Mouse (Mus musculus): Measurements from ENCODE around the gene Pcna. TPM values are rescaled to one million over a fixed set of nuclear protein-coding genes. Genes with fewer than 3 reads are reported as not detected.
"Not testable (repeated sequence)": the region's sequence is repeated elsewhere in the genome, so short reads cannot be mapped to it uniquely, and the experiment has no call there.

The Pcna gene
- polyA plus RNA-seq, 1 experiment from 2014 or later: 280 TPM

GRCm38 (mm10) chr2:132286376-132287076 lies 33.4 kb upstream of the Pcna start:
- Histone ChIP-seq H3K27me3 (ENCODE audit: control insufficient read depth, insufficient read depth, low read length) (no peaks in the 10 kb centered on the region), H3K9ac (replicated peaks; ENCODE audit: low read depth, low read length) (no peak overlapping the region), H3K4me2 (replicated peaks; ENCODE audit: low read depth, low read length) (no peak overlapping the region), H3K4me1 (ENCODE audit: control insufficient read depth, insufficient read depth, low read length) (peaks cover 32% of the 10 kb centered on the region), H3K36me3 (ENCODE audit: control insufficient read depth, insufficient read depth, low read length) (no peaks in the 10 kb centered on the region), H3K9me3 (ENCODE audit: control insufficient read depth, low read depth, low read length) (no peaks in the 10 kb centered on the region), H3K27ac (ENCODE audit: low read length) (no peak overlapping the region), H3K4me3 (ENCODE audit: low read depth, low read length) (no peak overlapping the region)
- WGBS: 81% methylated on average over 9 of the region's 9 CpGs
- no peak for ATAC-seq (ENCODE audit: insufficient number of reproducible peaks, insufficient read depth, low FRiP score, low read depth)

- not testable (repeated sequence) for H3K4me3 ChIP-seq (ENCODE audit: low read depth, low read length); ATAC-seq (ENCODE audit: insufficient number of reproducible peaks, insufficient read depth, low FRiP score, low read depth); H3K4me2 ChIP-seq (replicated peaks; ENCODE audit: low read depth, low read length); H3K27ac ChIP-seq (ENCODE audit: low read length); H3K27me3 ChIP-seq (ENCODE audit: control insufficient read depth, insufficient read depth, low read length); H3K9me3 ChIP-seq (ENCODE audit: control insufficient read depth, low read depth, low read length); H3K9ac ChIP-seq (replicated peaks; ENCODE audit: low read depth, low read length); H3K36me3 ChIP-seq (ENCODE audit: control insufficient read depth, insufficient read depth, low read length)
- WGBS: 89% methylated on average over 5 of the region's 5 CpGs
- H3K4me1 ChIP-seq (ENCODE audit: control insufficient read depth, insufficient read depth, low read length): peaks cover 32% of the 10 kb centered on the region
Measured at GRCm38 (mm10) chr2:132285722-132286121, 32.6 kb upstream of the Pcna start.

- Histone ChIP-seq H3K4me3 (ENCODE audit: low read depth, low read length) (no peak overlapping the region), H3K4me1 (ENCODE audit: control insufficient read depth, insufficient read depth, low read length) (peaks cover 32% of the 10 kb centered on the region), H3K9me3 (ENCODE audit: control insufficient read depth, low read depth, low read length) (no peaks in the 10 kb centered on the region), H3K36me3 (ENCODE audit: control insufficient read depth, insufficient read depth, low read length) (no peaks in the 10 kb centered on the region), H3K27ac (ENCODE audit: low read length) (peak overlapping the region; percentile 82; the same call in 1 of the 2 replicates), H3K4me2 (replicated peaks; ENCODE audit: low read depth, low read length) (peak overlapping the region; percentile 23; the same call in 1 of the 2 replicates), H3K9ac (replicated peaks; ENCODE audit: low read depth, low read length) (no peak overlapping the region), H3K27me3 (ENCODE audit: control insufficient read depth, insufficient read depth, low read length) (no peaks in the 10 kb centered on the region)
- 0 out of 2 replicates have a peak, but pooled peaks have one; percentile 43 for ATAC-seq (ENCODE audit: insufficient number of reproducible peaks, insufficient read depth, low FRiP score, low read depth)
- WGBS: 59% methylated on average over 12 of the region's 12 CpGs
Measured at GRCm38 (mm10) chr2:132284492-132285139, 31.5 kb upstream of the Pcna start.

- WGBS: 49% methylated on average over 15 of the region's 15 CpGs
- Histone ChIP-seq H3K27me3 (ENCODE audit: control insufficient read depth, insufficient read depth, low read length) (no peaks in the 10 kb centered on the region), H3K4me2 (replicated peaks; ENCODE audit: low read depth, low read length) (peak overlapping the region; percentile 7; the same call in 1 of the 2 replicates), H3K27ac (ENCODE audit: low read length) (peak overlapping the region; percentile 82), H3K4me1 (ENCODE audit: control insufficient read depth, insufficient read depth, low read length) (peaks cover 32% of the 10 kb centered on the region), H3K36me3 (ENCODE audit: control insufficient read depth, insufficient read depth, low read length) (no peaks in the 10 kb centered on the region), H3K9ac (replicated peaks; ENCODE audit: low read depth, low read length) (no peak overlapping the region), H3K4me3 (ENCODE audit: low read depth, low read length) (no peak overlapping the region), H3K9me3 (ENCODE audit: control insufficient read depth, low read depth, low read length) (no peaks in the 10 kb centered on the region)
- ATAC-seq (ENCODE audit: insufficient number of reproducible peaks, insufficient read depth, low FRiP score, low read depth): peak; percentile 76
Measured at GRCm38 (mm10) chr2:132283236-132284070, 30.3 kb upstream of the Pcna start.

- 28% methylated on average over 12 of the region's 12 CpGs for WGBS
- H3K36me3 ChIP-seq (ENCODE audit: control insufficient read depth, insufficient read depth, low read length): no peaks in the 10 kb centered on the region
- peak; percentile 53 for ATAC-seq (ENCODE audit: insufficient number of reproducible peaks, insufficient read depth, low FRiP score, low read depth)
- 0 out of 2 replicates have a peak overlapping the region, but pooled peaks have one; percentile 7 for H3K4me2 ChIP-seq (replicated peaks; ENCODE audit: low read depth, low read length)
- peaks cover 32% of the 10 kb centered on the region for H3K4me1 ChIP-seq (ENCODE audit: control insufficient read depth, insufficient read depth, low read length)
- H3K27ac ChIP-seq (ENCODE audit: low read length): peak overlapping the region; percentile 82
- no peak overlapping the region for H3K4me3 ChIP-seq (ENCODE audit: low read depth, low read length)
- no peaks in the 10 kb centered on the region for H3K27me3 ChIP-seq (ENCODE audit: control insufficient read depth, insufficient read depth, low read length)
- H3K9me3 ChIP-seq (ENCODE audit: control insufficient read depth, low read depth, low read length): no peaks in the 10 kb centered on the region
- H3K9ac ChIP-seq (replicated peaks; ENCODE audit: low read depth, low read length): no peak overlapping the region
Measured at GRCm38 (mm10) chr2:132282453-132283174, 29.5 kb upstream of the Pcna start.

- H3K4me1 ChIP-seq (ENCODE audit: control insufficient read depth, insufficient read depth, low read length): peaks cover 32% of the 10 kb centered on the region
- ATAC-seq (ENCODE audit: insufficient number of reproducible peaks, insufficient read depth, low FRiP score, low read depth): no peak
- H3K27me3 ChIP-seq (ENCODE audit: control insufficient read depth, insufficient read depth, low read length): no peaks in the 10 kb centered on the region
- 61% methylated on average over 10 of the region's 10 CpGs for WGBS
- H3K4me2 ChIP-seq (replicated peaks; ENCODE audit: low read depth, low read length): no peak overlapping the region
- H3K4me3 ChIP-seq (ENCODE audit: low read depth, low read length): no peak overlapping the region
- H3K27ac ChIP-seq (ENCODE audit: low read length): peak overlapping the region; percentile 6; the same call in 1 of the 2 replicates
- H3K9ac ChIP-seq (replicated peaks; ENCODE audit: low read depth, low read length): no peak overlapping the region
- no peaks in the 10 kb centered on the region for H3K9me3 ChIP-seq (ENCODE audit: control insufficient read depth, low read depth, low read length)
- H3K36me3 ChIP-seq (ENCODE audit: control insufficient read depth, insufficient read depth, low read length): no peaks in the 10 kb centered on the region
Measured at GRCm38 (mm10) chr2:132281560-132282452, 28.7 kb upstream of the Pcna start.

- Histone ChIP-seq H3K4me2 (replicated peaks; ENCODE audit: low read depth, low read length) (no peak overlapping the region), H3K9me3 (ENCODE audit: control insufficient read depth, low read depth, low read length) (no peaks in the 10 kb centered on the region), H3K27me3 (ENCODE audit: control insufficient read depth, insufficient read depth, low read length) (no peaks in the 10 kb centered on the region), H3K27ac (ENCODE audit: low read length) (no peak overlapping the region), H3K4me1 (ENCODE audit: control insufficient read depth, insufficient read depth, low read length) (peaks cover 32% of the 10 kb centered on the region), H3K36me3 (ENCODE audit: control insufficient read depth, insufficient read depth, low read length) (no peaks in the 10 kb centered on the region), H3K9ac (replicated peaks; ENCODE audit: low read depth, low read length) (no peak overlapping the region), H3K4me3 (ENCODE audit: low read depth, low read length) (no peak overlapping the region)
- 94% methylated on average over 10 of the region's 10 CpGs for WGBS
- no peak for ATAC-seq (ENCODE audit: insufficient number of reproducible peaks, insufficient read depth, low FRiP score, low read depth)
Measured at GRCm38 (mm10) chr2:132280518-132281120, 27.5 kb upstream of the Pcna start.

Data from stomach, embryonic 14.5 days (tissue).